Comparison of ENCODE assay signal across 8 mouse cellular contexts in genomic region chr10:80576351-80577194, GRCm38 (mm10). TPM values are rescaled to one million over a fixed set of nuclear protein-coding genes. Genes with fewer than 3 reads are reported as not detected.
DNase-seq lines count a peak whose midpoint lies in the region; ATAC-seq and TF ChIP-seq lines count a peak whose summit lies in the region.
"Had no signal": no experiment of that assay in that cellular context is flagged by ENCODE, and none has a peak within 500 bp of the region (broad histone marks: within the 10 kb centered on the region; RNA-seq: fewer than 3 reads in every experiment).

No protein-coding gene starts in this region.

- peak overlapping the region; percentile 91 for H3K4me2 ChIP-seq in heart, embryonic 15.5 days

- under 1% methylated on average over 87 of the region's 96 CpGs for WGBS in heart, embryonic 15.5 days
- under 1% methylated on average over 96 of the region's 96 CpGs for WGBS in midbrain, embryonic 10.5 days

- TF ChIP-seq CTCF in C2C12 (IDR thresholded peaks at IDR 0.05; ENCODE audit: control insufficient read depth, insufficient read depth, insufficient read length) (no peak), G1E (IDR thresholded peaks at IDR 0.05; ENCODE audit: low read depth, low read length) (no peak)

- H3K9ac ChIP-seq in heart, embryonic 15.5 days = peak overlapping the region; percentile 80

- H3K27ac ChIP-seq in heart, embryonic 15.5 days = peak overlapping the region; percentile 94
- peak overlapping the region; percentile 87 for H3K27ac ChIP-seq in midbrain, embryonic 10.5 days (replicated peaks)

- H3K27me3 ChIP-seq in C2C12 (ENCODE audit: control insufficient read depth, insufficient read depth, insufficient read length) (no peaks in the 10 kb centered on the region), G1E (ENCODE audit: insufficient read depth, low read length) (no peaks in the 10 kb centered on the region)
- H3K27me3 ChIP-seq in heart, embryonic 15.5 days = no peaks in the 10 kb centered on the region
- H3K27me3 ChIP-seq in midbrain, embryonic 10.5 days (ENCODE audit: low read depth, poor library complexity, severe bottlenecking) = peaks cover 5% of the 10 kb centered on the region; the same call in 1 of the 2 replicates
- H3K27me3 ChIP-seq in splenic B cell, adult 2 months (ENCODE audit: control insufficient read depth, insufficient read depth, low read length, poor library complexity, severe bottlenecking) = no peaks in the 10 kb centered on the region

- ATAC-seq in G1E (ENCODE audit: extremely low read depth, insufficient number of reproducible peaks, low FRiP score, poor library complexity, severe bottlenecking) = no peak
- ATAC-seq in heart, embryonic 15.5 days (replicated peaks; ENCODE audit: insufficient number of reproducible peaks, insufficient read depth, low FRiP score, low read depth) = peak; percentile 0; the same call in 1 of the 2 replicates

- H3ac ChIP-seq in C2C12 (ENCODE audit: control insufficient read depth, insufficient read length, low read depth) = peak overlapping the region; percentile 98

- H3K79me2 ChIP-seq in C2C12 (ENCODE audit: control insufficient read depth, insufficient read depth) = peaks cover 55% of the 10 kb centered on the region

- DNase-seq in G1E (ENCODE audit: low spot score) = peak; percentile 75
- peak; percentile 41 for DNase-seq in embryo, embryonic 10.5 days (ENCODE audit: low spot score)
- peak; percentile 51 to 77 for DNase-seq in kidney, postnatal 25 days
- DNase-seq in midbrain, embryonic 10.5 days (ENCODE audit: low spot score) = peak; percentile 50
- peak; percentile 71 for DNase-seq in splenic B cell, adult 2 months (ENCODE audit: low read depth, low spot score)

- peaks cover 7% of the 10 kb centered on the region for H3K36me3 ChIP-seq in C2C12 (ENCODE audit: control insufficient read depth, insufficient read depth)
- H3K36me3 ChIP-seq in G1E (replicated peaks) = peaks cover 50% of the 10 kb centered on the region
- H3K36me3 ChIP-seq in heart, embryonic 15.5 days = no peaks in the 10 kb centered on the region
- no peaks in the 10 kb centered on the region for H3K36me3 ChIP-seq in midbrain, embryonic 10.5 days
- H3K36me3 ChIP-seq in splenic B cell, adult 2 months (ENCODE audit: control insufficient read depth, insufficient read depth, low read length, poor library complexity, severe bottlenecking) = no peaks in the 10 kb centered on the region

- H3K79me3 ChIP-seq in C2C12 (ENCODE audit: low read depth) = peaks cover 49% of the 10 kb centered on the region

- peak overlapping the region; percentile 87 for H3K4me3 ChIP-seq in C2C12 (ENCODE audit: insufficient read depth, poor library complexity, severe bottlenecking)
- H3K4me3 ChIP-seq in G1E (ENCODE audit: low read depth, low read length) = peak overlapping the region; percentile 96
- peak overlapping the region; percentile 89 for H3K4me3 ChIP-seq in heart, embryonic 15.5 days
- H3K4me3 ChIP-seq in midbrain, embryonic 10.5 days = peak overlapping the region; percentile 82

- no peaks in the 10 kb centered on the region for H3K9me3 ChIP-seq in G1E (replicated peaks)
- H3K9me3 ChIP-seq in heart, embryonic 15.5 days (replicated peaks) = no peaks in the 10 kb centered on the region
- H3K9me3 ChIP-seq in midbrain, embryonic 10.5 days (replicated peaks) = no peaks in the 10 kb centered on the region

- H3K4me1 ChIP-seq in G1E (ENCODE audit: insufficient read depth, low read depth, low read length) = peaks cover 86% of the 10 kb centered on the region
- H3K4me1 ChIP-seq in heart, embryonic 15.5 days (replicated peaks) = peaks cover 62% of the 10 kb centered on the region
- peaks cover 78% of the 10 kb centered on the region for H3K4me1 ChIP-seq in midbrain, embryonic 10.5 days

TF ChIP-seq in C2C12, 6 proteins besides CTCF, POLR2A, EP300 and RAD21:
- TF ChIP-seq MAX (IDR thresholded peaks at IDR 0.05) (peak; percentile 33), FOSL1 (IDR thresholded peaks at IDR 0.05; ENCODE audit: insufficient read depth, low read length, poor library complexity, severe bottlenecking) (no peak), USF1 (IDR thresholded peaks at IDR 0.05; ENCODE audit: low read depth) (no peak), MYOD1 (IDR thresholded peaks at IDR 0.05; ENCODE audit: control insufficient read depth, insufficient read length, low read depth) (no peak), CEBPB (IDR thresholded peaks at IDR 0.05; ENCODE audit: low read depth) (no peak)

RNA-seq across cellular contexts. Expression of gene Klf16, which starts 0.5 kb away (rescaled TPM):
- 21.0 TPM for polyA plus RNA-seq in C2C12 (2012; fragmentation: generic; extraction: Trizol)
- 10.8 and 14.0 TPM in 2 replicates for total RNA-seq in G1E (2014; fragmentation: Nextera tagmentation)
- total RNA-seq in G1E (2017) = 6.1 and 8.1 TPM in 2 replicates
- polyA plus RNA-seq in G1E (2012) = 105 and 141 TPM in 2 replicates
- 4.7 and 6.4 TPM in 2 replicates for polyA plus RNA-seq in heart, embryonic 15.5 days (2015; fragmentation: Nextera tagmentation; extraction: Ambion mirVana)
- 4.8 and 6.1 TPM in 2 replicates for polyA plus RNA-seq in midbrain, embryonic 10.5 days (2016; fragmentation: Nextera tagmentation; extraction: Ambion mirVana)

RNA-seq across cellular contexts. Expression of gene Abhd17a, which starts 13.6 kb away (rescaled TPM):
- polyA plus RNA-seq in C2C12 (2012; fragmentation: generic; extraction: Trizol) = 103 TPM
- total RNA-seq in G1E (2014; fragmentation: Nextera tagmentation) = 12.4 and 14.6 TPM in 2 replicates
- 37.8 and 44.0 TPM in 2 replicates for total RNA-seq in G1E (2017)
- 574 and 928 TPM in 2 replicates for polyA plus RNA-seq in G1E (2012)
- 84.2 and 110 TPM in 2 replicates for polyA plus RNA-seq in heart, embryonic 15.5 days (2015; fragmentation: Nextera tagmentation; extraction: Ambion mirVana)
- polyA plus RNA-seq in midbrain, embryonic 10.5 days (2016; fragmentation: Nextera tagmentation; extraction: Ambion mirVana) = 86.8 and 87.3 TPM in 2 replicates

RNA-seq across cellular contexts. Expression of gene Rexo1, which starts 15.2 kb away (rescaled TPM):
- polyA plus RNA-seq in C2C12 (2012; fragmentation: generic; extraction: Trizol) (23.0 TPM), G1E (2012) (148 and 173 TPM in 2 replicates)
- total RNA-seq in G1E (2014; fragmentation: Nextera tagmentation) (62.1 and 68.3 TPM in 2 replicates), G1E (2017) (10.9 and 14.3 TPM in 2 replicates)
- 13.6 and 20.2 TPM in 2 replicates for polyA plus RNA-seq in heart, embryonic 15.5 days (2015; fragmentation: Nextera tagmentation; extraction: Ambion mirVana)
- polyA plus RNA-seq in midbrain, embryonic 10.5 days (2016; fragmentation: Nextera tagmentation; extraction: Ambion mirVana) = 31.6 and 35.3 TPM in 2 replicates

RNA-seq across cellular contexts. Expression of gene Scamp4, which starts 26.1 kb away (rescaled TPM):
- 119 TPM for polyA plus RNA-seq in C2C12 (2012; fragmentation: generic; extraction: Trizol)
- 37.5 and 39.4 TPM in 2 replicates for total RNA-seq in G1E (2014; fragmentation: Nextera tagmentation)
- total RNA-seq in G1E (2017) = 12.7 and 12.9 TPM in 2 replicates
- polyA plus RNA-seq in G1E (2012) = 72.8 and 87.0 TPM in 2 replicates
- 55.9 and 71.6 TPM in 2 replicates for polyA plus RNA-seq in heart, embryonic 15.5 days (2015; fragmentation: Nextera tagmentation; extraction: Ambion mirVana)
- polyA plus RNA-seq in midbrain, embryonic 10.5 days (2016; fragmentation: Nextera tagmentation; extraction: Ambion mirVana) = 91.0 and 94.1 TPM in 2 replicates

RNA-seq across cellular contexts. Expression of gene Adat3, which starts 26.1 kb away (rescaled TPM):
- polyA plus RNA-seq in C2C12 (2012; fragmentation: generic; extraction: Trizol) (11.1 TPM), G1E (2012) (19.4 and 23.5 TPM in 2 replicates)
- total RNA-seq in G1E (2014; fragmentation: Nextera tagmentation) (not detected in 2 replicates), G1E (2017) (1.2 and 1.6 TPM in 2 replicates)
- 3.0 and 3.9 TPM in 2 replicates for polyA plus RNA-seq in heart, embryonic 15.5 days (2015; fragmentation: Nextera tagmentation; extraction: Ambion mirVana)
- 10.6 and 10.8 TPM in 2 replicates for polyA plus RNA-seq in midbrain, embryonic 10.5 days (2016; fragmentation: Nextera tagmentation; extraction: Ambion mirVana)
- total RNA-seq: hematopoietic stem cell, adult 5-6 weeks had no signal
